Mouse (Mus musculus) B cell, adult 2 months (primary cell): Measurements from ENCODE around the gene Gm5346.
"Not testable (repeated sequence)": the region's sequence is repeated elsewhere in the genome, so short reads cannot be mapped to it uniquely, and the experiment has no call there.

Experiments
- DNase-seq, 2 experiments: peaks; one replicate each; pipeline ENCODE4 v3.0.0; 2022

Gene Gm5346

DNA sequence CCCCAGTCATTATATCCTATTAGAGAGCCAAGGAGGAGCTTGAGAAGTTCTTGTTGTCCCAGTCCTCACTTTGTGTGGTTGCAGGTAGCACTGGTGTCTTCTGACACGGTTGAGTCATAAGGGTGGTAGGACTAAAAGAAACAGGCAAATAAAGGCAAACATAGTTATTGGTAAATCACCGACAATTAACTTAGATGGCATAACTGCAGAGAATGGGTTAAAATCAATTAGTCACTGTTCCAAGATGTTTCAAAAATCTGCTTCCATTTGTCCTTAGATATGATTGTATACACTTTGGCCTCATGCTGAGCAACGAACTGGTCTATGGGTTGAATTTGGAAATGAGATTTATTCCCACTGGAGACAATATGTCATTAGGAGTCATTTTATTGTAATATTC is at the start of gene Gm5346:
Gene Gm5346, minus strand, starts transcription at position 101 of the 400 bp plus-strand sequence.
- no peak for DNase-seq

DNA sequence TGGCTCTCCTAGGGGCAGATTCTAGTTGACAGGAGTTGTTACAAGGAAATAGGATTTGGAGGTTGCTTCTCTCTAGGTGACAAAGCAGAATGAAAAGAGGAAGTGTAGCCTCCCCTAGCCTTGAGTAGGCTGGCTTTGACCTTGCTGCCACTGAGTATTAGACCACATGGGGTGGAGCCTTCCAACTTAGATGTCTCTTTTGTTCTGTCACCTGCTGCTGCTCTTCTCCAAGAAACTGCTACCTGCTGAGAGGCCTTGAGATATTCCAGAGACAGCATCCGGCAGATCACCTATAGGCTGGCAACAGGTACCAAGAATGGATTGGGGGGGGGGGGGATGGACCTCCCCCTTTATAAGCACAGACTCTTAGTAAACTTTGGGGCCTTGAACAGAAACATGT is 11.0 kb downstream of the Gm5346 start:
- DNase-seq = no peak

DNA sequence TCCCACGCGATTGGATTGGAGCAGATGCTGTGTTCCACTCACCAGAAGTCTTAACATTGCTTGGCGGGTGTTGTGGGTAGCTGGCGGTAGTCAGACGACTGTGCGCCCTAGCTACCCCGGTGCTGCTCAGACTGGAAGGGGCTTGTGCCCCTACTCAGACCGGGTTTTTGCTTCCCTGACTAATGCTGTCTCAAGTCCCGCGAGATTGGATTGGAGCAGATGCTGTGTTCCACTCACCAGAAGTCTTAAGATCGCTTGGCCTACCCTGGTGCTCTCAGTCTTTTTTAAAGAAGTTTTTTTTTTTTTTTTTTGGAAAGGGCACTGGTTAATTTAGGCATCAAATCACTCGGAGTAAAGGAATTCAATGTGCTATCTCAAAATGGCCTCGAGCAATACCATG is 23.4 kb downstream of the Gm5346 start:
- not testable (repeated sequence) for DNase-seq

DNA sequence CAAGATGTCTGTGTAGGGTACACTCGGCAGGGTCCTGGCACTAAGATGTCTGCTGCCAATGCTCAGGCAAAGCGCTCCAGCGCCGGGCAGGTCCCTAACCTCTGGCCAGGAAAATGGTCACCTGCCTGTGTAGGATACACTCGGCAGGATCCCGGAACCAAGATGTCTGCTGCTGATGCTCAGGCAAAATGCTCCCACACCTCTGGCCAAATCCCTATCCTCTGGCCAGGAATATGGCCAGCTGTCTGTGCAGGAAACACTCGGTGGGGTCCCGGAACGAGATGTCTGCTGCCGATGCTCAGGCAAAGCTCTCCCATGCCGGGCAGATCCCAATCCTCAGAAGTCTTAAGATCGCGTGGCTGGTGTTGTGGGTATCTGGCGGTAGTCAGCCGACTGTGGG is 23.9 kb downstream of the Gm5346 start:
- not testable (repeated sequence) for DNase-seq

DNA sequence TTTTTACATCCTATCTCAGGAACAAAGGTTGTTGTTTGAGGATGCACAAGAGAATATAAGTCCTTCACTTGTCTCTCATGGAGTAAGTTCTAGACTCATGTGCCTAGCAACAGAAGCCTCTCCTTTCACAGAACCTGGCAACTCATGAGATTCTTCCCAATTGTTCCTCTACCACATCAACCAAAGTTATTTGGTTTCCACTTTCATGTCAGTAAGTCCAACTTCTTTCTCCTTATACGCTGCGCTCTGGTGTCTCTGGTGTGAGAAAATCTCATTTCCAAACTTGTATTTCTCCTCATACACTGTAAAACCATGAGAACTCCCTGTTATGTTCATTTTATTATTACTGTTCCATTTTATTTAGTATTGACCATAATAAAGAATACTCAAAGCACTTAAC is 50.5 kb downstream of the Gm5346 start, which contains the start of gene Adam26a:
Gene Adam26a, minus strand, starts transcription at position 101 of the 400 bp plus-strand sequence.
- not testable (repeated sequence) for DNase-seq
